Mouse (Mus musculus): ENCODE results near the gene Zbtb17. TPM values are rescaled to one million over a fixed set of nuclear protein-coding genes. Genes with fewer than 3 reads are reported as not detected.
A peak's percentile ranks its signal among the peaks of the same experiment; 100 is the strongest.

Gene Zbtb17
- polyA plus RNA-seq (2012; rRNA removed), result 69.2 and 85.4 TPM in 2 replicates

DNA sequence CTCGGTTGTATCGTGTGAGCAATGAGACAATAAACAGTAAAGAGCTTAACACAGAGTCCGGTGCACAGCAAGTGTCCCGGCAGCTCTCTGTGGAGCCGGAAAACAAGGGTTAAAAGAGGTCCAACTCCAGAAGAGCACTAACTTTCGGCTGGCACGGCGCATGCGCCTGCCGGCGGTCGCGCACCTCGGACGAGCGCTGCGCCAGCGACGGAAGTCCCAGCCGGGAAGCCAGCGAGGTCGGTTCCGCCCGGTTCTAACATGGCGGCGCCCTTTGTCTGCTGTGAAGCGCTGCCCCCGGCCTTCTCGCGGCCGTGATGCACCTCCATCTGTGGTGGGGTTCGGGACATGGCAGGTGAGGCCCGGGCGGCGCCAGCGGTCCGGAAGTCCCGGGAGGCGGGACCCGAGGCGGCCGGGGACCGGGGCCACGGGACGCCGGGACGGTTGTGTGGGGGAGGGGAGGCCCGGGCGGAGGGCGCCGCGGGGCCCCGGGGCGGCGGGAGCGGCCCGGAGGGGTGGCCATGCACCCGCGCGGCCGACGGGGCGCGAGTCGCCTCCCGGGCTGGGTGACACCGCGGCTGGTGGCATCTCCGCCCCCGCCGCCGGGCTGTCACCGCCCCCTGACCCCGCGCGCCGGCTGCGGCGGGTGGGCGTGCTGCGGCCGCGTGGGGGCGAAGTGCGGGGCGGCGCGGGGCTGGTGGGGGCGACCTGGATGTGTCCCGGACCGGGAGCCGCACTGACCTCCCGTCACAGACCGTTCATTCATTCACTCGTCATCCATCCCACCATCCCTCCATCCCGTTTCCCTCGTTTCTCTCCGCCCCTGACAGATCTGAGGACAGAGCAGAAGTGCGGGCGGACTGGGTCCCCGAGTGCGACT lies at the start of gene Zbtb17:
Gene Zbtb17 (plus strand): TSS at position 204 of the 877 bp plus-strand sequence.
- peak; percentile 96 for DNase-seq (ENCODE audit: low read depth)
- TF ChIP-seq POLR2A (IDR thresholded peaks at IDR 0.05; ENCODE audit: borderline replicate concordance, extremely low read depth, insufficient read depth, insufficient read length, poor library complexity, severe bottlenecking) (peak; percentile 72; the same call in 1 of the 2 replicates), CTCF (IDR thresholded peaks at IDR 0.05; ENCODE audit: borderline replicate concordance, extremely low read depth, insufficient read depth, insufficient read length) (no peak)

DNA sequence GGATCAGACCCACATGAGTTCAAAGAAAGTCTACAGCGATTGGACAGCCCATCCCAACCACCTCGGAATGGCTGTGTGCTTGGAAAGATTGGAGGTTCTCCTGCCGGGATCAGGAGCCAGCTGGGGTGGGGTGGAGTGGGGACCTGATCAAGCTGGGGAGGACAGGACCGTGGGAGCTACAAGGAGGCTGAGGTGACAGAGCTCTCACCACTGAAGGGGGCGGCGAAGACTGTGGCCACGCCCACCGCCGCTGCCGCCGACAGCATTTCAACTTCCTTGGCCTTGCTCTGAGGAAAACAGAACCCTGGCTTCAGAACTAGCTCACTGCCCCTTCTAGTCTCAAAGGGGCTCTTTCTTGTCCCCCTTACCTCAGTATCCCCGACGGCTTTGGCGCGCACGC lies 49.7 kb upstream of the Zbtb17 start:
- DNase-seq (ENCODE audit: low read depth), result no peak
- TF ChIP-seq POLR2A (IDR thresholded peaks at IDR 0.05; ENCODE audit: borderline replicate concordance, extremely low read depth, insufficient read depth, insufficient read length, poor library complexity, severe bottlenecking) (no peak), CTCF (IDR thresholded peaks at IDR 0.05; ENCODE audit: borderline replicate concordance, extremely low read depth, insufficient read depth, insufficient read length) (no peak)

- no peak for DNase-seq (ENCODE audit: low read depth)
- TF ChIP-seq POLR2A (IDR thresholded peaks at IDR 0.05; ENCODE audit: borderline replicate concordance, extremely low read depth, insufficient read depth, insufficient read length, poor library complexity, severe bottlenecking), result no peak
- TF ChIP-seq CTCF (IDR thresholded peaks at IDR 0.05; ENCODE audit: borderline replicate concordance, extremely low read depth, insufficient read depth, insufficient read length), result no peak
Measured at GRCm38 (mm10) chr4:141397861-141398260, 46.6 kb upstream of the Zbtb17 start.

DNA sequence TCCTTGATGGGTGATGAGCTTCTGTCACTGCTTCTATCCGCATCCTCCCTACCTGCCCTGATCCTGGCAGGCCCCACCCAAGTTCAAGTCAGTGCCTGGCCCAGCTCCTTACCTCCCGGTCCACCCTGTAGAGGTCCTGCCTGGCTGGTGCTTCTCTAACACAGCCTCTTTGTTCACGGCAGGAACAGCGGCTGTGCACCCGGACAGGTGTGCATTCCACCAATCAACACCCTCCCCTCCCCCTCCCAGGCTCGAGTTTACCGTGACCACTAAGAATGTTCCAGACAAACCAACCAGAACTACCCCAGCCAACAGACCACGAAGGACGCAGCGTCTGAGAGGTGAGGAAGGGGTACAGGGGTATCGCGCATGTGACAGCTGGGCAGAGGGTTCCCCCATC lies 45.9 kb upstream of the Zbtb17 start, which contains the start of gene Clcnka:
Gene Clcnka (minus strand): TSS at position 180 of the 400 bp plus-strand sequence.
- DNase-seq (ENCODE audit: low read depth), result no peak
- TF ChIP-seq POLR2A (IDR thresholded peaks at IDR 0.05; ENCODE audit: borderline replicate concordance, extremely low read depth, insufficient read depth, insufficient read length, poor library complexity, severe bottlenecking) (no peak), CTCF (IDR thresholded peaks at IDR 0.05; ENCODE audit: borderline replicate concordance, extremely low read depth, insufficient read depth, insufficient read length) (no peak)

GRCm38 (mm10) chr4:141400171-141400570 lies 44.3 kb upstream of the Zbtb17 start:
- no peak for DNase-seq (ENCODE audit: low read depth)
- TF ChIP-seq CTCF (IDR thresholded peaks at IDR 0.05; ENCODE audit: borderline replicate concordance, extremely low read depth, insufficient read depth, insufficient read length), result no peak
- TF ChIP-seq POLR2A (IDR thresholded peaks at IDR 0.05; ENCODE audit: borderline replicate concordance, extremely low read depth, insufficient read depth, insufficient read length, poor library complexity, severe bottlenecking), result no peak

DNA sequence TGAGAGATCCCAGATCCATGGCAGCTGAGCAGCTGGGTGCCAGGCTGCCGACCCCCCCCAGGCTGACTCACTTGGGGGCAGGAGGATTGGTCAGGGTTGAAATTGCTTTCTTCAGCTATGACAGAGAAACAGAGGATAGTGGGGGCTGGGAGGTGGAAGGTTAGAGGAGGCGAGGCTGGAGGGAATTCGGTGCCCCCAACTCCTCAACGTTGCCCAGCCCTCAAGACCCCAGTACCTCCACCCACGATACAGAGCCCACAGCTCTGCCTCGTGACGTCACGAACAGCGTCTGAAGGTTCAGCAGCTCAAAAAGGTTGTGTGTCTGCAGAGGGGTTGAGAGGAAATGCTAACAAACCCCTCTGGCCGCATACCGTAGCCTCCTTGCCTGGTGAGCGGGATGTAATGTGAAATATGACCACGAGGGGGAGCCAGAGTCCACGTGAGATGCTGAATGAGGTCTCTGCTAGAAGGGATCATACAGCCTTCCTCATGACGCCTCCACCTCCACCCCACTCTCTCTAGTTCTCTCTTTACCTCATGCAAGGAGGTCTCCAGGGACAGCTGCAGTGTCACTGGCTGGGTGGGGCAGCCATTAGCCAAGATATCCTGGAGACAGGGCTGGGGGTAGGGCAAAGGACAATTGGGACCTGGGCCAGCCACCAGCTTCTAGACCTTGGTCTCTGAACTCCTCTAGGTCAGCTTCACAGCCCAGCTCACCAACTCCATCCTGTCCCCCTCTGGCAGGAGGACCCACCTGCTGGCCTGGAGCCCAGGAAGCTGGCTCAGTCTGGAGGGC lies 39.7 kb upstream of the Zbtb17 start:
- peak; percentile 87 for DNase-seq (ENCODE audit: low read depth)
- TF ChIP-seq POLR2A (IDR thresholded peaks at IDR 0.05; ENCODE audit: borderline replicate concordance, extremely low read depth, insufficient read depth, insufficient read length, poor library complexity, severe bottlenecking), result no peak
- peak; percentile 99 for TF ChIP-seq CTCF (IDR thresholded peaks at IDR 0.05; ENCODE audit: borderline replicate concordance, extremely low read depth, insufficient read depth, insufficient read length)

- TF ChIP-seq POLR2A (IDR thresholded peaks at IDR 0.05; ENCODE audit: borderline replicate concordance, extremely low read depth, insufficient read depth, insufficient read length, poor library complexity, severe bottlenecking), result no peak
- TF ChIP-seq CTCF (IDR thresholded peaks at IDR 0.05; ENCODE audit: borderline replicate concordance, extremely low read depth, insufficient read depth, insufficient read length), result no peak
- DNase-seq (ENCODE audit: low read depth), result no peak
Measured at GRCm38 (mm10) chr4:141405314-141405622, 39.2 kb upstream of the Zbtb17 start.

- DNase-seq (ENCODE audit: low read depth), result no peak
- TF ChIP-seq CTCF (IDR thresholded peaks at IDR 0.05; ENCODE audit: borderline replicate concordance, extremely low read depth, insufficient read depth, insufficient read length) (peak; percentile 54; the same call in 1 of the 2 replicates), POLR2A (IDR thresholded peaks at IDR 0.05; ENCODE audit: borderline replicate concordance, extremely low read depth, insufficient read depth, insufficient read length, poor library complexity, severe bottlenecking) (no peak)
Measured at GRCm38 (mm10) chr4:141406516-141407299, 37.7 kb upstream of the Zbtb17 start.

DNA sequence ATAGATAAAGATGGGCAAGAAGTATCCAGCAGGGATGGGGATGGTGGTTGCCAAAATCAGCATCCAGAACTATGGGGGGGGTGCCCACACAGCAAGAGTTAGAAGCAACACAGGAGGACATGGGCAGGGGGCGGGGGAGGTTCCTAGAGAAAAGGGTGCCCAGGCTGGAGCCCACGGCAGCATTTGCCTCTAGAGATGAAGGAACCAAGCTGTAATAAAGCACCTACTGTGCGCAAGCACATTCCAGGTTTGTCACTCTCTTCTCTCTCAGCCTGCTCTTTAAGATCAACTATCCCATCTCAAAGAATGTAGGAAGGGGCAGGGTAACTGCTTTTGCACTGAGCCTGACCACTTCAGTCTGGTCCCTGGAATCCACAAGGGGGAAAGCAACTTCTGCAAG lies 35.9 kb upstream of the Zbtb17 start:
- TF ChIP-seq CTCF (IDR thresholded peaks at IDR 0.05; ENCODE audit: borderline replicate concordance, extremely low read depth, insufficient read depth, insufficient read length) (no peak), POLR2A (IDR thresholded peaks at IDR 0.05; ENCODE audit: borderline replicate concordance, extremely low read depth, insufficient read depth, insufficient read length, poor library complexity, severe bottlenecking) (no peak)
- no peak for DNase-seq (ENCODE audit: low read depth)

DNA sequence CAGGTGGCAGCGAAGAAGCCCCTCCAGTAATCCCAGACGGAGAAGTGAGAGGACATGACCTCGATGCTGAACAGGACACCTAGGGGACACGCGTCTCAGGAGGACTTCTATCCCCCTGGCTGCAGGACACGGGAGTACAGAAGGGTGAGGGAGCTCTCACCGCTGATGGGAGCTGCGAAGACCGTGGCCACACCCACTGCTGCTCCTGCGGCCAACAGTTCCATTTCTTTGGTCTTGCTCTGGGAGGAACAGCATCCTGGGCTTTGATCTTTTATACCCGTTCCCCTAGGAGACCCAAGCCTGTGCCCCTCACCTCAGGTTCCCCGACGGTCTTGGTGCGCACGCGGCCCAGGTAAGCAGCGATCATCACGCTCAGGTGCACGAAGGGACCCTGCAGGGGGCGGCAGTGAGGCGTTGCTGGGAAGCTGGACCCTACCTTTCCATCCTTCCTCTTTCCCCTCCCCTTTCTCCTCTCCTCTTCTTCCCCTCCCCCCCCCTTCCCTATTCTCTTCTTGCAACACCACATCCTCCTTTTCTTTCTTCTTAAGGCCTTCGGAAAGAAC lies 32.9 kb upstream of the Zbtb17 start:
- DNase-seq (ENCODE audit: low read depth), result no peak

More for the DNA sequence above, 32.9 kb upstream of the Zbtb17 start:
- TF ChIP-seq CTCF (IDR thresholded peaks at IDR 0.05; ENCODE audit: borderline replicate concordance, extremely low read depth, insufficient read depth, insufficient read length) (peak; percentile 34; the same call in 1 of the 2 replicates), POLR2A (IDR thresholded peaks at IDR 0.05; ENCODE audit: borderline replicate concordance, extremely low read depth, insufficient read depth, insufficient read length, poor library complexity, severe bottlenecking) (no peak)
